Mouse (Mus musculus): Measurements from ENCODE around the gene Barx2. TPM values are rescaled to one million over a fixed set of nuclear protein-coding genes. Genes with fewer than 3 reads are reported as not detected.
"Not testable (repeated sequence)": the region's sequence is repeated elsewhere in the genome, so short reads cannot be mapped to it uniquely, and the experiment has no call there.

The Barx2 gene
- not detected in 2 replicates for total RNA-seq (2015; ENCODE audit: low replicate concordance)
- total RNA-seq (2017; ENCODE audit: low replicate concordance) = not detected in 2 replicates

- no peak for ATAC-seq (replicated peaks; ENCODE audit: low FRiP score, poor library complexity, severe bottlenecking)
Observed at GRCm38 (mm10) chr9:31912921-31913738, at the start of gene Barx2. TSS of gene Barx2 (minus strand) at chr9:31913462.

DNA sequence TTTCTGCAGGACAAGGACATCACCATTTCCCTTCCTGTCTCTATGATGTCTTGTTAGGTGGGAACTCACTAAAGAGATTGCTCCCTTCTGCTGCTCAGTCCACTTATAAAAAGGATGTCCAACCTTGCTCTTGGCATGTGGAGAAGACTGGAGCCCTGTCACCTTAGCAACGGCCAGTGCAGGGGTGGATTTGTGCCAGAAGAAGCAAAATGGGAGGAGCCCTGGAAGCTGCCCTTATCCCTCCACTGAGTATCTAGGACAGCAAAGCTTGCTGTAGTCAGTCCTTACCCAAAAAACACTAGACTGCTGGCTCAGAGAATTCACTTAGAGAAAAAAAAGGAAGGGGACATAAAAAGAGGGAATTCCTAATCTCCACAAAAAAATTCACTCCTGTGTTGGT lies 49.0 kb upstream of the Barx2 start:
- no peak for ATAC-seq (replicated peaks; ENCODE audit: low FRiP score, poor library complexity, severe bottlenecking)

DNA sequence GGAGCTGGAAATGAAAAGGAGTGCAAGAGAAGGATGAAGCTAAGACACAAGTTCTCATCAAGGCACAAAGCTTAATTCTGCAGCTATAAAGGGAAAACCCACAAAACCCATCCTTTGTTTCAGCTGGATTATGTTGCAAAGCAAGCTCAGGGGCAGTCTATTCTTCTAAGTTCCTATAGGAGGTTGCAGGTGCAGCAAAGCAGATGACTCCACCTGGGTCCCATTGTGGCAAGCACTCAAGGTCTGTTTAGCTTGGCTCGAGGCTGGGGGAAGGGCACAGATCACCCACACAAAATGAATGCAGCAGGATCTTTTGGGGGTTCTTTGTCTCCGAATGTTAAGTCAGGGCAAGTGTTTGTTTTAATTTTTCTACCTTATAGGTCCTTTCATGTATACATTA lies 47.2 kb upstream of the Barx2 start:
- no peak for ATAC-seq (replicated peaks; ENCODE audit: low FRiP score, poor library complexity, severe bottlenecking)

DNA sequence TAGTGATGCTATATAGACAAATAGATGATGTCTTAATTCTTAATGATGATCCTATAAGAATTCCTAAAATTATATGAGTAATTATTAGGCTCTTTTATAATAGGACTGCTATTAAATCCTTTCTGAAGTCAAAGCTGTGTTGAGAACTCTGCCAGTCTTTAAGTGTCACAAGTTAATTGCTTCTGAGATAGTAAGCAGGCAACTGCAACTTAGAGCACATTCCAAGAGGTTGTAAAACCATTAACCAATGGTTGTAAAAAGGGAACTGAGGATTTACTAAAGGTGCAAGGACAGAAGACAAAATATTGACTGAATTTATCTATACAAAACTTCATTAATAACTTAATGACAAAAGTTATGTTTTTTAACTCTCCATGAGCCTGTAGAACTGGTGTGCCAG lies 44.9 kb upstream of the Barx2 start:
- no peak for ATAC-seq (replicated peaks; ENCODE audit: low FRiP score, poor library complexity, severe bottlenecking)

GRCm38 (mm10) chr9:31950506-31950905 lies 37.2 kb upstream of the Barx2 start:
- ATAC-seq (replicated peaks; ENCODE audit: low FRiP score, poor library complexity, severe bottlenecking) = no peak

- no peak for ATAC-seq (replicated peaks; ENCODE audit: low FRiP score, poor library complexity, severe bottlenecking)
Observed at GRCm38 (mm10) chr9:31949031-31949430, 35.8 kb upstream of the Barx2 start.

- ATAC-seq (replicated peaks; ENCODE audit: low FRiP score, poor library complexity, severe bottlenecking) = no peak
Observed at GRCm38 (mm10) chr9:31947051-31947450, 33.8 kb upstream of the Barx2 start.

GRCm38 (mm10) chr9:31942334-31942733 lies 29.1 kb upstream of the Barx2 start:
- ATAC-seq (replicated peaks; ENCODE audit: low FRiP score, poor library complexity, severe bottlenecking) = no peak

DNA sequence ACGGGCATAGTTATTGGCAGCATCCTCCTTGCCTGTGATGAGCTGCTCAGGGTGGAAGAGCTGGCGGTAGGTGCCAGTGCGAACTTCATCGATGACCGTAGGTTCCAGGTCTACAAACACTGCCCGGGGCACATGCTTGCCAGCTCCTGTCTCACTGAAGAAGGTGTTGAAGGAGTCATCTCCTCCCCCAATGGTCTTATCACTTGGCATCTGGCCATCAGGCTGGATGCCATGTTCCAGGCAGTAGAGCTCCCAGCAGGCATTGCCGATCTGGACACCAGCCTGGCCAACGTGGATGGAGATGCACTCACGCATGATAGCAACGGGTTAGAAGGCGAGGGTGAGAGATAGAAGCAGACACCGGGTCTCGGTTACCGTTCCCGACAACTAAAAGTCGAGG lies 23.2 kb upstream of the Barx2 start:
- not testable (repeated sequence) for ATAC-seq (replicated peaks; ENCODE audit: low FRiP score, poor library complexity, severe bottlenecking)

DNA sequence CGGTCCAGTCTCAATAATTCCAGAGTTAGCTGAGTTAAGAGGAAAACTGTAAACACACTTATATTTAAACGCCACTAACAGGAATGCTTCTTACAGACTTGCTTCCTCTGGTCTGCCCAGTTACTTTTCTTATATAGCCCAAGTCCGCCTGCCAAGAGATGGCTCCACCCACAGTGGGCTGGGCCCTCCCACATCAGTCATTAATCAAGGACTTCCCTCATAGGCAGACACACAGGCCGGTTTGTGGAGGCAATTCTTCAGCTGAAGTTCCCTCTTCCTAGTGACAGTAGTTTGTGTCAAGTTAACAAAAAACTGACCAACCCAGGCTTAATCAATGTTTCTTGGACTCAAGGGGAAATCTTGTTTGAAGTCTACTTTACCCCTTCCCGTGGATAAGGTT lies 18.4 kb upstream of the Barx2 start:
- no peak for ATAC-seq (replicated peaks; ENCODE audit: low FRiP score, poor library complexity, severe bottlenecking)

GRCm38 (mm10) chr9:31931255-31931654 lies 18.0 kb upstream of the Barx2 start:
- no peak for ATAC-seq (replicated peaks; ENCODE audit: low FRiP score, poor library complexity, severe bottlenecking)

- ATAC-seq (replicated peaks; ENCODE audit: low FRiP score, poor library complexity, severe bottlenecking) = no peak
Observed at GRCm38 (mm10) chr9:31926766-31927165, 13.5 kb upstream of the Barx2 start.

DNA sequence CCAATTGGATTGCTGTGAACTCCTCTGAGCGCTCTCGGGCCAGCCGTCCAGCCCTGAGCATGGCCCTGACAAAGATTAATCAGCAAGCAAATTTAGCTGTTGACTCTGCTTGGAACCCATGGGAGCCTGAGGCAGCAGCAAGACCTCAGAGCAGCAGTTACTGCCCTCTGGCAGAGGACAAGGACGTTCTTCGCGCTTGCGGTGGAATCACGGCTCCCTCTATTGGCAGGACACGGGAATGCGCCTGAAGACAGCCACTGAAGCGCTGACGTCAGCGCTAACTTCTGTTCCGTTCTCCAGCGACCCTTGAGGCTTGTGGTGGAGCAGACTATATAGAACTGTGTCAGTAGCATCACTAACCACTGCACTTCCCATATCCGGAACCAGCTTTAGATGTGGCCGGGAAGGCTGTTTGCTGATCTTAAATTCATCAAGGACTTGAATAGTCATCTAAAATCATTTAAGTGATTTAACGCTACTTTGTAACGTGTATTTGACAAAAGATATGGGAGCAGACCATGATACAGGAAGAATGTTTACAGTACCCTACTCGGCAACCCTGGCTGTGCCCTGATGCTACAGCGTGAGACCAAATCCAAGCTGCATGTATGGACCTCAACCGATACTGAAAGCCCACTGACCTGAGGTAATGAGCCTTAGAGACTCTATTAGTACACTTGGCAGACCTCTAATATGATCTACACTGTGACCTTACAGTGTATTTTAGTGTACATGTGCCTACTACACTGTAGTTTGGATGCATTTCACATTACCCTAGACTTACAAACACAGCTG lies 12.8 kb upstream of the Barx2 start:
- ATAC-seq (replicated peaks; ENCODE audit: low FRiP score, poor library complexity, severe bottlenecking) = 0 out of 2 replicates have a peak, but pooled peaks have one; percentile 54

GRCm38 (mm10) chr9:31923529-31923928 lies 10.3 kb upstream of the Barx2 start:
- ATAC-seq (replicated peaks; ENCODE audit: low FRiP score, poor library complexity, severe bottlenecking) = no peak

GRCm38 (mm10) chr9:31919802-31920201 lies 6.5 kb upstream of the Barx2 start:
- no peak for ATAC-seq (replicated peaks; ENCODE audit: low FRiP score, poor library complexity, severe bottlenecking)

DNA sequence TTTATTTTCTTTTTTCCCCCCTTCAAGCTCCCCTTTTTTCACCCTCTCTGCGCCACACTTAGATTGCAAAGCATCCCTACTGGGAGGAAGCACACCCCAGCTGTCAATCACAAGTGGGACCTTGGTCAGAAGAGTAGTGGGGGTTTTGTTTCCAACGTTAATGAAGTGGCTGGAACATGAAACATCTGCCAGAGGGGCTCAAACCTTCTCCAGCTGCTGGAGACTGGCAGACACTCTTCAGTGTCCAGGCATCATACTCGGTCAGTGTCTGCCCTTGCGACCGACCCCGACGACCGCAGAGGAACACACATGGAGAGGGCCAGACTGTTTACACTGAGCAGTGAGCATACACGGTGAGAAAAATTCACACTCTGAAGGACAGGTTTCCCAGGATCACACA lies 3.2 kb upstream of the Barx2 start:
- no peak for ATAC-seq (replicated peaks; ENCODE audit: low FRiP score, poor library complexity, severe bottlenecking)

- no peak for ATAC-seq (replicated peaks; ENCODE audit: low FRiP score, poor library complexity, severe bottlenecking)
Observed at GRCm38 (mm10) chr9:31914871-31915270, 1.6 kb upstream of the Barx2 start.

GRCm38 (mm10) chr9:31913739-31914591 lies 703 bp upstream of the Barx2 start:
- ATAC-seq (replicated peaks; ENCODE audit: low FRiP score, poor library complexity, severe bottlenecking) = no peak

DNA sequence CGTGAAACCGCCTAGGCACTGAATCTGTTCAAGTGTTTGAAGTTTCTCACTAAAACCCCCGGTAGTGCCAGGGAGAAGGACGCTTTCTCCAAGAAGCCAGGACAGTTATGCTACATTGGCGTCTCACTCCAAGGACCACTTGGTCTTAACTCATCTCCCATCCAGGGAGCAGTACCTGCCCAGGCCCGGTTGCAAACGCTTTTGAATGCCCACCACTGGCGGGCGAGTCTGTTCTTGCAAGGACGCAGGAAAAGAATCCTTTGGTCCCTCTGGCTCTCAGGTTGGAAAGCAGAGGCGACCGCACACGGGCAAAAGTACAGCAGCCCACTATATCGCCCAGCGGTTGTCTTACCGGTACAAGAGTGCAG lies 725 bp downstream of the Barx2 start:
- ATAC-seq (replicated peaks; ENCODE audit: low FRiP score, poor library complexity, severe bottlenecking) = no peak

DNA sequence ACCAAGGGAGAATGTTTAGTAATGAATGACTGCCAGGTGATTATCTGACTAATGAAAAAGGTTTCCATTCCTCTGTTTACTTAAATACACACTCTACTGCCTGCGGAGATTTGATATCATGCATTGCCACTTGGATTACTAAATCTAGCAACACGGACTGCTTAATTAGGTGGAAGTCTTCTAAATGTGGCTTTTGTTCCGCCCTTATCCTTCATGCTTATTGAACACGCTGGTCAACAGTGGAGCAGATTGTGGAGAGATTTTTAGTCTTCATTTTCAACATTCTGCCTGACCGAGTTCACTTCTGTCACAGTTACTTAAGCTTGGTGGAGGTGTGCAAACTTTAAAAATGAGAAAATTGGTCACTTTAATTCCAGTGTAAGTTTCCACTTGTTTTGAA lies 3.0 kb downstream of the Barx2 start:
- no peak for ATAC-seq (replicated peaks; ENCODE audit: low FRiP score, poor library complexity, severe bottlenecking)
